Mouse (Mus musculus) heart, embryonic 14.5 days (tissue): Measurements from ENCODE around the gene Mdfic. TPM values are rescaled to one million over a fixed set of nuclear protein-coding genes. Genes with fewer than 3 reads are reported as not detected.

ENCODE experiments used
- ATAC-seq: fragments of 200-750 bp; cut with Nextera tagmentation; 2 replicates; pipeline ENCODE4 v1.8.0; 2017; ENCODE audit warnings: low read depth, moderate TSS enrichment; ENCODE audit not compliant: insufficient number of reproducible peaks, insufficient read depth, low FRiP score
- H3K27ac ChIP-seq, 2 experiments: fragments of 200-500 bp in 1 of 2; fragments of 300-500 bp in 1 of 2; sonication (generic) in 1 of 2; replicated peaks in 1 of 2; 2 replicates each; pipeline ENCODE4 v1.5.1; 2012 to 2014; ENCODE audit warnings: low read depth in 2 of 2, low read length in 2 of 2, control low read depth in 1 of 2, mild to moderate bottlenecking in 1 of 2, mixed read lengths in 1 of 2; ENCODE audit not compliant: control insufficient read depth in 1 of 2, insufficient read depth in 1 of 2
- H3K27me3 ChIP-seq: fragments of 300-500 bp; sonication (generic); 2 replicates; pipeline ENCODE4 v1.6.1; 2014; ENCODE audit warnings: mild to moderate bottlenecking, low read length, control low read depth; ENCODE audit not compliant: control insufficient read depth, insufficient read depth
- H3K36me3 ChIP-seq: fragments of 300-500 bp; sonication (generic); 2 replicates; pipeline ENCODE4 v1.6.1; 2014; ENCODE audit warnings: mild to moderate bottlenecking, control low read depth, low read length, mixed read lengths; ENCODE audit not compliant: control insufficient read depth, insufficient read depth
- H3K4me1 ChIP-seq, 2 experiments: fragments of 200-500 bp in 1 of 2; fragments of 300-500 bp in 1 of 2; sonication (generic) in 1 of 2; 2 replicates each; pipeline ENCODE4 v1.6.1; 2012 to 2014; ENCODE audit warnings: low read length in 2 of 2, control low read depth in 1 of 2, mixed read lengths in 1 of 2; ENCODE audit not compliant: control insufficient read depth in 2 of 2, insufficient read depth in 2 of 2
- H3K4me2 ChIP-seq: fragments of 300-500 bp; sonication (generic); 2 replicates; pipeline ENCODE4 v1.6.1; 2014; ENCODE audit warnings: mild to moderate bottlenecking, low read length
- H3K4me3 ChIP-seq, 2 experiments: fragments of 200-500 bp in 1 of 2; fragments of 300-500 bp in 1 of 2; sonication (generic) in 1 of 2; 2 replicates each; pipeline ENCODE4 v1.5.1; 2012 to 2014; ENCODE audit warnings: low read length in 2 of 2, mild to moderate bottlenecking in 2 of 2, control low read depth in 1 of 2, low read depth in 1 of 2, moderate library complexity in 1 of 2; ENCODE audit not compliant: control insufficient read depth in 1 of 2, insufficient read depth in 1 of 2
- H3K9ac ChIP-seq: fragments of 300-500 bp; sonication (generic); 2 replicates; pipeline ENCODE4 v1.6.1; 2014; ENCODE audit warnings: mild to moderate bottlenecking, low read length
- H3K9me3 ChIP-seq: fragments of 300-500 bp; sonication (generic); 2 replicates; pipeline ENCODE4 v1.6.1; 2016; ENCODE audit warnings: low read length, control low read depth; ENCODE audit not compliant: control insufficient read depth
- WGBS: fragments of 180-500 bp; shearing (Covaris S2); extraction: QIAGEN DNeasy Blood & Tissue Kit; methylation state at CpG from one replicate; pipeline ENCODE4 v1.1.7; 2014; 5-methylcytosine and 5-hydroxymethylcytosine counted together
- polyA plus RNA-seq: library from polyadenylated mRNA; unstranded; fragments of >200 nt; fragmentation: Nextera tagmentation; extraction: Ambion mirVana; gene quantifications from 2 replicates; pipeline ENCODE4 v1.2.1, GENCODE M21; 2014

Mdfic gene
- polyA plus RNA-seq, 1 experiment from 2014 or later = 7.6 TPM

GRCm38 (mm10) chr6:15839831-15840230 lies 119.4 kb downstream of the Mdfic start:
- ATAC-seq = no peak
- Histone ChIP-seq H3K9ac (no peak overlapping the region), H3K4me3 (no peak overlapping the region), H3K4me1 (no peaks in the 10 kb centered on the region), H3K36me3 (no peaks in the 10 kb centered on the region), H3K9me3 (no peaks in the 10 kb centered on the region), H3K4me2 (no peak overlapping the region), H3K27me3 (no peaks in the 10 kb centered on the region), H3K27ac (no peak overlapping the region)
- 63% methylated on average over 3 of the region's 3 CpGs for WGBS

GRCm38 (mm10) chr6:15840429-15840828 lies 120.0 kb downstream of the Mdfic start:
- H3K9ac ChIP-seq = no peak overlapping the region
- H3K27me3 ChIP-seq = no peaks in the 10 kb centered on the region
- H3K4me2 ChIP-seq = no peak overlapping the region
- no peak overlapping the region for H3K4me3 ChIP-seq
- no peaks in the 10 kb centered on the region for H3K9me3 ChIP-seq
- no peak for ATAC-seq
- H3K4me1 ChIP-seq = no peaks in the 10 kb centered on the region
- no peaks in the 10 kb centered on the region for H3K36me3 ChIP-seq
- 89% methylated on average over 2 of the region's 2 CpGs for WGBS
- H3K27ac ChIP-seq = no peak overlapping the region

- WGBS = 84% methylated on average over 5 of the region's 5 CpGs
- Histone ChIP-seq H3K9me3 (no peaks in the 10 kb centered on the region), H3K4me2 (no peak overlapping the region), H3K27ac (no peak overlapping the region), H3K27me3 (no peaks in the 10 kb centered on the region), H3K4me1 (no peaks in the 10 kb centered on the region), H3K4me3 (no peak overlapping the region), H3K36me3 (no peaks in the 10 kb centered on the region), H3K9ac (no peak overlapping the region)
- no peak for ATAC-seq
Measured at GRCm38 (mm10) chr6:15841476-15842209, 121.2 kb downstream of the Mdfic start.

GRCm38 (mm10) chr6:15843295-15843694 lies 122.8 kb downstream of the Mdfic start:
- 91% methylated on average over 3 of the region's 3 CpGs for WGBS
- H3K4me3 ChIP-seq = no peak overlapping the region
- ATAC-seq = no peak

GRCm38 (mm10) chr6:15845711-15846342 lies 125.4 kb downstream of the Mdfic start:
- no peak overlapping the region for H3K27ac ChIP-seq
- H3K9me3 ChIP-seq = no peaks in the 10 kb centered on the region
- H3K27me3 ChIP-seq = no peaks in the 10 kb centered on the region
- H3K4me3 ChIP-seq = no peak overlapping the region
- H3K4me1 ChIP-seq = no peaks in the 10 kb centered on the region
- WGBS = 78% methylated on average over 2 of the region's 2 CpGs
- no peak for ATAC-seq
- no peaks in the 10 kb centered on the region for H3K36me3 ChIP-seq
- no peak overlapping the region for H3K4me2 ChIP-seq
- no peak overlapping the region for H3K9ac ChIP-seq

More at GRCm38 (mm10) chr6:15843295-15843694, 122.8 kb downstream of the Mdfic start:
- H3K4me2 ChIP-seq = no peak overlapping the region
- no peaks in the 10 kb centered on the region for H3K27me3 ChIP-seq
- H3K9me3 ChIP-seq = no peaks in the 10 kb centered on the region
- no peaks in the 10 kb centered on the region for H3K4me1 ChIP-seq
- no peak overlapping the region for H3K27ac ChIP-seq
- no peak overlapping the region for H3K9ac ChIP-seq
- no peaks in the 10 kb centered on the region for H3K36me3 ChIP-seq
